Mouse (Mus musculus) hindbrain, embryonic 12.5 days (tissue): ENCODE data around the gene Olfr325. TPM values are rescaled to one million over a fixed set of nuclear protein-coding genes. Genes with fewer than 3 reads are reported as not detected.
"Not testable (repeated sequence)": the region's sequence is repeated elsewhere in the genome, so short reads cannot be mapped to it uniquely, and the experiment has no call there.

Experiments used
- ATAC-seq: fragments of 200-750 bp; cut with Nextera tagmentation; 2 replicates; pipeline ENCODE4 v1.8.0; 2017; ENCODE audit warnings: moderate TSS enrichment; ENCODE audit not compliant: low FRiP score
- H3K27ac ChIP-seq: fragments of 300-500 bp; sonication (generic); 2 replicates; pipeline ENCODE4 v1.5.1; 2016; ENCODE audit warnings: mild to moderate bottlenecking
- H3K27me3 ChIP-seq: fragments of 300-500 bp; sonication (generic); 2 replicates; pipeline ENCODE4 v1.6.1; 2016; ENCODE audit warnings: mild to moderate bottlenecking
- H3K36me3 ChIP-seq: fragments of 300-500 bp; sonication (generic); 2 replicates; pipeline ENCODE4 v1.6.1; 2016; ENCODE audit warnings: mild to moderate bottlenecking
- H3K4me1 ChIP-seq: fragments of 300-500 bp; sonication (generic); 2 replicates; pipeline ENCODE4 v1.6.1; 2016
- H3K4me2 ChIP-seq: fragments of 300-500 bp; sonication (generic); replicated peaks from 2 replicates; pipeline ENCODE4 v1.6.1; 2016; ENCODE audit warnings: mild to moderate bottlenecking
- H3K4me3 ChIP-seq: fragments of 300-500 bp; sonication (generic); 2 replicates; pipeline ENCODE4 v1.5.1; 2016; ENCODE audit warnings: mild to moderate bottlenecking
- H3K9ac ChIP-seq: fragments of 300-500 bp; sonication (generic); 2 replicates; pipeline ENCODE4 v1.6.1; 2016; ENCODE audit warnings: mild to moderate bottlenecking, moderate library complexity
- H3K9me3 ChIP-seq: fragments of 300-500 bp; sonication (generic); replicated peaks from 2 replicates; pipeline ENCODE4 v1.6.1; 2016; ENCODE audit warnings: mild to moderate bottlenecking
- WGBS: fragments of 180-500 bp; shearing (Covaris S2); methylation state at CpG from one replicate; pipeline ENCODE4 v1.1.7; 2016; 5-methylcytosine and 5-hydroxymethylcytosine counted together
- polyA plus RNA-seq: library from polyadenylated mRNA; unstranded; fragments of >200 nt; fragmentation: Nextera tagmentation; extraction: Ambion mirVana; gene quantifications from 2 replicates; pipeline ENCODE4 v1.2.1, GENCODE M21; 2016

Olfr325 gene
- polyA plus RNA-seq, result not detected in 2 replicates

DNA sequence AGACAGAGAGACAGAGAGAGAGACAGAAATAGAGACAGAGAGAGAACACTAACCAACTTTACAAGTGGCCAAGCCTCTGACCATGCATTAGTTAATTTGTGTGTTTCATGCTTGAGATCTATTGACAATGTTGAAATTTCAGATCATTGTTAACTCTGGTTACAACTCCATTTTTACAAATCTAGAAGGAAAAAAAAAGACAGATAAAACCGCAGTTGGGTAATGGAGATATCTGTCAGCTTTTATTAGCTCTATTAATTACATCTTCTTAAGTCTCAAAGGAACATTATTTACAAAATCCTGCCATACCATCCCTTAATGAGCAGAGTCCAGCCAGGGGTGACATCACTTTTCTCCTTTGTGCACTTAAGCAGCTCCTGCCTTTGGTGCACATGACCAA is at the start of gene Olfr325:
Olfr325 (plus strand) TSS at position 301 of the 400 bp plus-strand sequence.
- no peak within 1 kb of the TSS for H3K27ac ChIP-seq
- H3K9me3 ChIP-seq, result no peaks in the 10 kb centered on the region
- ATAC-seq, result no peak
- WGBS, result 97% methylated on average over 1 of the region's 1 CpGs
- no peak within 1 kb of the TSS for H3K9ac ChIP-seq
- no peaks in the 10 kb centered on the region for H3K36me3 ChIP-seq
- no peaks in the 10 kb centered on the region for H3K4me1 ChIP-seq
- H3K4me2 ChIP-seq, result no peak within 1 kb of the TSS
- H3K27me3 ChIP-seq, result no peaks in the 10 kb centered on the region
- H3K4me3 ChIP-seq, result no peak within 1 kb of the TSS

DNA sequence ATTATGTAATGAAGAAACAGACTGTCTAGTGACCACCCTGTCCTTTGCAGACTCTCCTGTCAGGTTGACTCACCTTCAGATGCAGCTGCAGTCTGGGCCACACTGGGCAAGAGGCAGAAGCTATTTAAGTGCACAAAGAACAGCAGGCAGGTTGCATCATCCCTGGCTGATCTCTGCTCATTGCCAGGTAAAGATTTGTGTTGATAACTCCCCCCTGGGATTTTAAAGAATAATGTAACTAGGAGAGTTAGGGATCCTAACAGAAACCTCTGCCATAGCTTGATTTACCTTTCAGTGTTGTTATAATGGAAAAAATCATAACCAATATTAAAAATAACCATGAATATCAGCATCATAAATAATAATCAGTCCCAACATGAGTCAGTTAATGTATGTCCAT is 42.8 kb upstream of the Olfr325 start, which contains the start of gene Olfr330:
Olfr330 (minus strand) TSS at position 101 of the 400 bp plus-strand sequence.
- H3K9me3 ChIP-seq, H3K27me3 ChIP-seq, H3K4me1 ChIP-seq, H3K4me3 ChIP-seq, ATAC-seq, H3K4me2 ChIP-seq, H3K36me3 ChIP-seq, H3K9ac ChIP-seq, H3K27ac ChIP-seq: not testable (repeated sequence)

DNA sequence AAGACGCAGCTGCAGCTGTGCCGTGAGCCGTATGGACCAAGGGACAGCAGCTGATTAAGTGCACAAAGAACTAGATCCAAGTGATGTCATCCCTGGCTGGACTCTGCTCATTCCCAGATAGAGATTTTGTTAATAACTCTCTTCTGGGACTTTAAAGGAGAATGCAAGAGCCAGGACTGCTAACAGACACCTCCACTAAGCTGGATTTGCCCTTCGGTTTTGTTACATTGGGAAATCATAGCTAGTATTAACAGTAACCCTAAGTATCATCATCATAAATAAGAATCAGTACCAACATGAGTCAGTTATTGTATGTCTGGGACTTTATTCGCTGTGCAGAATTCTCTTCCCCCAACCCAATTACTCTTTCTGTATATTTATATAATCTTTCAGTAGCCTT is 31.2 kb upstream of the Olfr325 start, which contains the start of gene Olfr329-ps:
Olfr329-ps (minus strand) TSS at position 101 of the 400 bp plus-strand sequence.
- no peak within 1 kb of the TSS for H3K27ac ChIP-seq

DNA sequence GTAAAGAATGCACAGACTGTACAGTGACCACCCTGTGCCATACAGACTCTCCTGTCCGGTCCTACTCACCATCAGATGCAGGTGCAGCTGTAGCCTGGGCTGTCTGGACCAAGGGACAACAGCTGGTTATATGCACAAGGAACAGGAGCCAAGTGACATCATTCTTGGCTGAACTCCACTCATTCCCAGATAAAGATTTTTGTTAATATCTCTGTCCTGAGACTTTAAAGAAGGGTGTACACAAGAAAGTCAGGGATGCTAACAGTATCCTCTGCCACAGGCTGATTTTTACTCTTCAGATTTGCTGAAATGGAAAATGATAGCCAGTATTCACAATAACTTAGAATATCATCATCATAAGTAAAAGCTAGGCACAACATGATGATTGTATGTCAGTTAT is 22.0 kb upstream of the Olfr325 start, which contains the start of gene Olfr328:
Olfr328 (minus strand) TSS at position 101 of the 400 bp plus-strand sequence.
- H3K27ac ChIP-seq, result no peak within 1 kb of the TSS
- ATAC-seq, result no peak

More for the DNA sequence above, 31.2 kb upstream of the Olfr325 start, which contains the start of gene Olfr329-ps:
- no peak within 1 kb of the TSS for H3K4me2 ChIP-seq
- 83% methylated on average over 5 of the region's 5 CpGs for WGBS
- no peak for ATAC-seq
- no peaks in the 10 kb centered on the region for H3K4me1 ChIP-seq
- no peaks in the 10 kb centered on the region for H3K9me3 ChIP-seq
- H3K27me3 ChIP-seq, result no peaks in the 10 kb centered on the region
- no peak within 1 kb of the TSS for H3K9ac ChIP-seq
- H3K4me3 ChIP-seq, result no peak within 1 kb of the TSS
- H3K36me3 ChIP-seq, result no peaks in the 10 kb centered on the region

DNA sequence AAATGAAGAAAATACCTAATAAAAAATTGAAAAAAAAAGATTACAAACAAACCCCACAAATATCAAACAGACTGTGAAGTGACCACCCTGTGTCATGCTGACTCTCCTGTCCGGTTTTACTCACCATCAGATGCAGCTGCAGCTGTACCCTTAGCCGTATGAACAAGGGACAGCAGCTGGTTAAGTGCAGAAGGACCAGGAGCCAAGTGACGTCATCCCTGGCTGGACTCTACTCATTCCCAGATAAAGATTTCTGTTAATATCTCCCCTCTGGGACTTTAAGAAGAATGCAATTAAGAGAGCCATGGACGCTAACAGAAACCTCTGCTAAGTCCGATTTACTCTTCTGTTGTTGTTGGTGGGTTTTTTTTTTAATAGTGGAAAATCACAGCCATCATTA is 7.1 kb upstream of the Olfr325 start, which contains the start of gene Olfr224:
Olfr224 (minus strand) TSS at position 149 of the 400 bp plus-strand sequence.
- Histone ChIP-seq H3K9ac (no peak within 1 kb of the TSS), H3K4me2 (no peak within 1 kb of the TSS), H3K36me3 (no peaks in the 10 kb centered on the region), H3K4me1 (no peaks in the 10 kb centered on the region), H3K9me3 (no peaks in the 10 kb centered on the region), H3K4me3 (no peak within 1 kb of the TSS), H3K27ac (no peak within 1 kb of the TSS), H3K27me3 (no peaks in the 10 kb centered on the region)
- ATAC-seq, result no peak
- 83% methylated on average over 5 of the region's 5 CpGs for WGBS

More for the DNA sequence above, 22.0 kb upstream of the Olfr325 start, which contains the start of gene Olfr328:
- 87% methylated on average over 1 of the region's 1 CpGs for WGBS
- no peak within 1 kb of the TSS for H3K9ac ChIP-seq
- no peaks in the 10 kb centered on the region for H3K27me3 ChIP-seq
- H3K4me3 ChIP-seq, result no peak within 1 kb of the TSS
- no peaks in the 10 kb centered on the region for H3K9me3 ChIP-seq
- H3K4me1 ChIP-seq, result no peaks in the 10 kb centered on the region
- H3K4me2 ChIP-seq, result no peak within 1 kb of the TSS
- H3K36me3 ChIP-seq, result no peaks in the 10 kb centered on the region

DNA sequence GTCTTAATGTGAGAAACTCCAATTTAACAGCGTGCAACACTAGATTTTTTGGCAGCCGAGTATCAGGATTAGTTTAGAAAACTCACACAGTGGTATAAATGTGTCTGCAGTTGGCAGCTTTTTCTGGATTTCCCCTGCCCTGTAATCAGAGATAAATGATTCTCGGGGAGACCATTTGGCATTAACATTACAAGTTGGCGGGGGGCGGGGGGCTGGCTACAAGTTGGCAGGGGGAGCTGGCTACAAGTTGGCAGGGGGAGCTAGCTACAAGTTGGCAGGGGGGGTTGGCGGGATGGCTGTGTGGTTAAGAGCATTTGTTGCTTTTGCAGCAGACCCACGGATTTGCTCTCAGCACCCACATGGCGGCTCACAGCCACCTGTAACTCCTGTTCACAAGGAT is 1.1 kb downstream of the Olfr325 start:
- Histone ChIP-seq H3K4me2 (no peak overlapping the region), H3K36me3 (no peaks in the 10 kb centered on the region), H3K27ac (no peak overlapping the region), H3K4me3 (no peak overlapping the region), H3K9me3 (no peaks in the 10 kb centered on the region), H3K4me1 (no peaks in the 10 kb centered on the region), H3K27me3 (no peaks in the 10 kb centered on the region), H3K9ac (no peak overlapping the region)
- WGBS, result 86% methylated on average over 8 of the region's 8 CpGs
- no peak for ATAC-seq

DNA sequence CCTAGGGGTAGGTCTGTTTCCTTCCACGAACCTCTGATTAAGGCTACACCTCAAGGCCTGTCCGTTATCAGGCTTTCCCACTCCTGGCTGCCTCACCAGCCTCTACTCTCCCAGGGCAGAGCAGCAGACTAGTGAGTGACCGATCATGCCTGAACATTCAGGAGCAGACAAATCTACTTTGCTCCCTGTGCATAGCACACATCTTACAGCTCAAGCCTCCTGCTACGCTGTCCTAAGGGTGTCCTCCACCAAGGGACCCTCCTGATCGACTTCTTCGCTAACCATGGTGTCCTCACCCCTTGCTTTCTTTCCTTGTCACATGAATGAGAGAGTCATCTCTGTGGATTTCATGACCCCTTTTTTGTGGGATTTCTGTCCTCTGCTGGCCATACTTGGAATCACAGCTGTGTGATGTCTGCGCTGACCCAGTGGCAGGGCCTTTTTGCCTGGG is 10.4 kb downstream of the Olfr325 start:
- no peak overlapping the region for H3K9ac ChIP-seq
- no peak for ATAC-seq
- H3K36me3 ChIP-seq, result no peaks in the 10 kb centered on the region
- no peak overlapping the region for H3K4me3 ChIP-seq
- H3K4me2 ChIP-seq, result no peak overlapping the region
- 0 out of 2 replicates have a peak, but pooled peaks cover 2% of the 10 kb centered on the region for H3K4me1 ChIP-seq
- H3K9me3 ChIP-seq, result no peaks in the 10 kb centered on the region
- WGBS, result 79% methylated on average over 7 of the region's 7 CpGs
- no peak overlapping the region for H3K27ac ChIP-seq
- no peaks in the 10 kb centered on the region for H3K27me3 ChIP-seq

DNA sequence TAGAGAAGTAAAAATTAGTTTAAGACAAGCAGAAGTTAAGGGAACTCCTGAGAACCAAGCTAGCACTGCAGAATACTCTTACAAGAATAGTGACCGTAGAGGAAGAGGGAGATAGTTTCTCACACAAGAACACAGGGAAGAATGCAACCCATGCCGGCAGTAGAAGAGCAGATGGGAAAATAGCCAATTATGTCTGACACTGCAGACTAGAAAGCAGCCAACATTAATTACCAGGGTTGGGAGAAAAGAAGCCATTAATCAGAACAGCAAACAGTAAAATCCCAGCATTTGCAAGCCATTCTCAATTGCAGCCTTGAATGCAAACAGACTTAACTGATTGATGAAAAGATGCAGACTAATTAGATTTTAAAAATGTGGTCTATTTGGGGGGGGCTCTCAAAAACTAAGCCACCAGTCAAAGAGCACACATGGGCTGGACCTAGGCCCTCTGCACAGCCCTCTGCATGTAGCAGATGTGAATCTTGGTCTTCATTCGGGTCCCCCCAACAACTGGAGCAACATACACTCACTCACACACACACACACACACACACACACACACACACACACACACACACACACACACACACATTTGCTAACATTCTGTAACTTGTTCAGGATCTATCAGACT is 11.2 kb downstream of the Olfr325 start:
- WGBS, result 62% methylated on average over 3 of the region's 3 CpGs
- Histone ChIP-seq H3K9ac (no peak overlapping the region), H3K4me3 (no peak overlapping the region), H3K4me2 (no peak overlapping the region), H3K27ac (no peak overlapping the region), H3K36me3 (no peaks in the 10 kb centered on the region), H3K4me1 (0 out of 2 replicates have a peak, but pooled peaks cover 2% of the 10 kb centered on the region), H3K27me3 (no peaks in the 10 kb centered on the region), H3K9me3 (no peaks in the 10 kb centered on the region)
- no peak for ATAC-seq

DNA sequence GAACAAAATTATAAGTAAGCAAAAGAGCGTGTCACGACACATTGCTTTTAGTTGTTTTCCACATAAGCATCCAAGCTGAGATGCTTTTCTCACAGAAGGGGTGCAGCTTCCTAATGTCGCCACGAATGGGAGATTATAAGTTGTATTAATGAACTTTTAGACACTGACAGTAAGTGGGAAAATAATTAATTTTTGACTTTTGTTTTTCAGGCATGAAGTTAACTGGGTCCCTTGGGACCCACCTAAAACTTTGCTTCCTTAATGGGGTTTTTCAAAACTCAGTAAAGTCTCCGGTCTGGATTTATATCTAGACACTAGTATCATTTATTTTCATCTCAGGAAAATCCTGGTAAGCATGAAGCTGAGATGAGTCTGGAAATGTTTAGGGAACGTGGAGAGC is 17.3 kb downstream of the Olfr325 start, which contains the start of gene Olfr324:
Olfr324 (plus strand) TSS at position 301 of the 400 bp plus-strand sequence.
- H3K4me2 ChIP-seq, result no peak within 1 kb of the TSS
- no peak within 1 kb of the TSS for H3K4me3 ChIP-seq
- no peak within 1 kb of the TSS for H3K9ac ChIP-seq
- no peaks in the 10 kb centered on the region for H3K27me3 ChIP-seq
- WGBS, result 92% methylated on average over 6 of the region's 6 CpGs
- ATAC-seq, result no peak
- H3K4me1 ChIP-seq, result no peaks in the 10 kb centered on the region
- H3K9me3 ChIP-seq, result no peaks in the 10 kb centered on the region
- H3K27ac ChIP-seq, result no peak within 1 kb of the TSS
- no peaks in the 10 kb centered on the region for H3K36me3 ChIP-seq

DNA sequence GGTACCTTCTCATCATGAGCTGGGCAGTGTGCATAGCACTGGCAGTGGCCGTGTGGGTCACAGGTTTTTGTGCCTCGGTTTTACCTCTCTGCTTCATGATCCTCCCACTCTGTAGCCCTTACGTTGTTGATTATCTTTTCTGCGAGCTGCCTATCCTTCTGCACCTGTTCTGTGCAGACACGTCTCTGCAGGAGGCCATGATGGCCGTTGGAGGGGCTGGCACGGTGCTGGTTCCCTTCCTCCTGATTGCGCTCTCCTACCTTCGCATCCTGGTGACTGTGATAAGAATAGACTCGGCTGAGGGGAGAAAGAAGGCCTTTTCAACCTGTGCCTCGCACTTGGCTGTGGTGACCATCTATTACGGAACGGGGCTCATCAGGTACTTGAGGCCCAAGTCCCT is 20.3 kb downstream of the Olfr325 start:
- Histone ChIP-seq H3K4me3 (no peak overlapping the region), H3K27ac (no peak overlapping the region), H3K36me3 (no peaks in the 10 kb centered on the region), H3K9ac (no peak overlapping the region), H3K4me2 (no peak overlapping the region), H3K27me3 (no peaks in the 10 kb centered on the region), H3K4me1 (no peaks in the 10 kb centered on the region), H3K9me3 (no peaks in the 10 kb centered on the region)
- 86% methylated on average over 13 of the region's 13 CpGs for WGBS
- no peak for ATAC-seq

DNA sequence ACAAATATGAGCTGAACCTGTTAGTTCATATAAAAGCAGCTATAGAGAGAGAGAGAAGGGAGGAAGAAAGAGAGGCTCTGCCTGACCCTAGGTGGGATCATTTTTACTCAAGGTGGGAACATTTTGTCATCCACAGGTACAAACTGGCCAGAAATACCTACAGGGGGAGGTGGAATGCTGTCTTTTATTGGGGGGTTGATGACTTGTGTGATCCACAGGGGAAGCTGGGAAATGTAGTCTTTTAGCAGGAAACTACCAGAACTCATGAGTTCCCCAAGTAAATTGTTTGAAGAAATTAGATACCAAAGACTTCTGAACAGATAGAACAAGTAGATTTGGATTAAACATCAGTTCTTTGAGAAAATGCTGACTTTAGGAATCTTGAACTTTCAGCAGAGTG is 24.5 kb downstream of the Olfr325 start:
- Histone ChIP-seq H3K4me1 (no peaks in the 10 kb centered on the region), H3K4me3 (no peak overlapping the region), H3K9ac (no peak overlapping the region), H3K9me3 (no peaks in the 10 kb centered on the region), H3K27ac (no peak overlapping the region), H3K36me3 (no peaks in the 10 kb centered on the region), H3K27me3 (no peaks in the 10 kb centered on the region), H3K4me2 (no peak overlapping the region)
- ATAC-seq, result no peak

DNA sequence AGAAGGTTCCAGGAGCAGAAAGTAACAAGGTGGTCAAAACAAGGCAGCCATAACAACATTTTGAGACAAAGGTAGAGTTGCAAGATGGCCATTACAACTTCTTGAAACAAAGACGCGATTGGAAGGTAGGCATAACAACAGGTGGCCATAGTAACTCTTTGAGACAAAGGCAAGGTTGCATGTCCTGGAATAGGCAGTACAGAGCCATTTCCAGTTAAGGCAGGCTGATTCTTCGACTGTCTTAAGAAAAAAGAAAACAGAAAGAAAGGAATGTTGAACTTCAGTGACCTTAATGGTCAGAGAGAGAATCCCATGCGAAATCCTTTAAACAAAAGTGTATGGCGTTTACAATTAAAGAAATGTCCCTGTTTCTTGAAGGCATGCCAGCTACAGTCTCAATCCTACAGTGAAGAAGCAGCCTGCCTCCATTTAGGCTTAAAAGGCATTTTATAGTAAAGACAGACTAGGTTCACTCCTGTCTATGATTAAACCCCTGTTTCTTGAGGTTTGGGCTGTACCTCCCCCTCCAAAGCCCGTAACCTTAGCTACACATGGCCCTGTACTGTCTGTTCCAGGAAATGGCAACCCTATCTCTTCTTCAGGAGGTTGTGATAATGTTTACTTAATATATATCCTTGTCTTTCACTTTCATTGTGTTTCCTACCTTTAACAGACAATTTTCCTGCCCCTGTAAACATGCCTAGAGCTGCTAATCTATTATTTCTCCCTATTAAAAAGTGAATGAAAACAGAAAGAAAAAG is 25.4 kb downstream of the Olfr325 start:
- H3K4me3 ChIP-seq, result no peak overlapping the region
- no peaks in the 10 kb centered on the region for H3K4me1 ChIP-seq
- no peaks in the 10 kb centered on the region for H3K36me3 ChIP-seq
- 82% methylated on average over 6 of the region's 6 CpGs for WGBS
- H3K27me3 ChIP-seq, result no peaks in the 10 kb centered on the region
- ATAC-seq, result no peak
- H3K27ac ChIP-seq, result no peak overlapping the region
- no peak overlapping the region for H3K9ac ChIP-seq
- no peak overlapping the region for H3K4me2 ChIP-seq
- H3K9me3 ChIP-seq, result no peaks in the 10 kb centered on the region
